Mouse (Mus musculus) brain, embryonic 18.5 days (tissue): ENCODE measurements around the gene 2010300C02Rik.

Experiments
- DNase-seq: peaks from one replicate; pipeline ENCODE4 v3.0.0-alpha.2; 2012; ENCODE audit warnings: low read depth, low spot score

Gene 2010300C02Rik

DNA sequence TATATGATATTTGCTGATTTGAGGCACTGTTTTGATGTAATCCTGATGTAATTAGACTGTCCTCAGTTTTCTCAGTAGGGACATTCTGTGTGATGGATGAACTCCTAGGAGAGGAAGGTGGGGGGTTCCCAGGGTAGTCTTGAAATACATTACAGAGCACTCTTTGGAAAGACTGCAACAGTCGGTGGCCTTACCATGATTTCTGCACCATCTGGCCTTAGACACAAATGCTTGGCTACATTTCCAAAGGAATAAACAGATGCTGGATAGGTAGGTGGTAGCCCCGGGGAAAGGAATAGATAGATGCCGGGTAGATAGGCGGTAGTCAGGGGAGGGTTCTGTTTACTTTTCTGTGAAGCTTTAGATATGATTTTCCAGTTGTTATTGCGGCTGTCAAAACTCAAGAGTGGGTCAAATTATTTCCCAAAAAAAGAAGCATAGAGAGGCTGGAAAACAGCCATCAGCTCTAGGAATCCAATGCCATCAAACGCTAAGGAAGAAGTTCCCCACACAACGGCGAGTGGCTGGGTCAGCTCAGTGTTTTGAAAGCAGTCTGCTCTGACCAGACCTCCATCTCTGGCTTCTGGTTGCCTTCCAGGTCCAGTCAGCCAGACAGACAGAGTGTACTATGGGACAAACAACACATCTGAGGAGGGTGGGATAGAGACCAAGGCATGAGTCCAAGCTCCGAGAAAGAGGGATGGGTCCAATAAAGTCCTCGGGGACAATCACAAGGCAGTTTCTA lies 147.2 kb downstream of the 2010300C02Rik start:
- no peak for DNase-seq

GRCm38 (mm10) chr1:37568379-37568778 lies 151.5 kb downstream of the 2010300C02Rik start:
- no peak for DNase-seq

DNA sequence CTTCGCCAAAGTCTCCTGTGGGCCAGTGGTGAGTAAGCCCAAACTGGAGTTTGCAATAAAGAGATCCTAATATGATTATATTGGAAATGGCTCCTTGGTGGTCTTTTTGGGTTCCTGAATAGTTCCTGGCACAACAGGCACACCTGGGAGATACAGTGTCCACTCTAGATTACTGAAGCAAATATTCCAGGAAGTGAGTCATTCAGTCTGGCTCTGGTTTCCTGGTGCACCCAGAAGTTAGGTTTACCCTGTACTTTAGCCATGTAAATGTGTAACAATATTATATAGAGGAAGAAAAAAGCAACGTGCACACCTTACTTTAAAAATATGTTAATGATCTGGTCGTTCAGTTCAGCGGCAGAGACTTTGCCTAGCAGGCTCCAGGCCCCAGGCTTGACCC lies 153.1 kb downstream of the 2010300C02Rik start:
- no peak for DNase-seq

DNA sequence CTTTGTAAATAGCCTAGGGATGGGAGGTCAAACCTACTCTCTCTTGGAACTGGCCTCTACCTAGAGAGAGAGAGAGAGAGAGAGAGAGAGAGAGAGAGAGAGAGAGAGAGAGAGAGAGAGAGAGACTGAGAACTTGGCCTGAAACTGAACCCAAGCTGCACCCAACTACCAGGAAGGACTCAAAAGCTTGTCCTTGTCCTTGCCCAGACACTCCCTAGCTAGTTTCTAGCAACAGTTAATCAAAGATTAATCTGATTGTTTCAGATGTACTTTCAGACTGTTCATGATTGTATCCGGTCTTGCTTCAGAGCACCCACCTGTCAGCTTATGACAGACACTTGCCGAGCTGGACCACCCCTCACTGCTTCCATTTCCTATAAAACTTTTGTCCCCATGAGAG lies 153.5 kb downstream of the 2010300C02Rik start:
- DNase-seq = no peak

DNA sequence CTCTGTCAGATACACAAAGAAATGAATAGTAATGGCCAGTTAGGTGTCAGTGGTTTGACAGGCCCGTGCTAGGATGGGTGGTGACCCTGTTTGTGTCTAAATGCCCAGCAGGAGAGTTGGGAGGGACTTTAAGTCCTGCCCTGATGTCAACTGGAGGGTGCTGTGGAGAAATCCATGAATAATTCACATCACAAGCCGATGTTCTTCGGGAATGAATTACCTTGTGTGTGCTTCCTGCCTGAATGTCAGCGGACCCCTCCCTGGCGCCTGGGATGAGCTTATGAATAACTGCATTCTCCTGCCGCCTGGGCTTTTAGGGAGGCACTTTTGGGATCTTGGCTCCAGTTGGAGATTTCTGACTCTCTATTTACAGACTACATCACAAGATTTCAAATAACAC lies 154.5 kb downstream of the 2010300C02Rik start:
- DNase-seq = no peak

- no peak for DNase-seq
Observed at GRCm38 (mm10) chr1:37561955-37562354, 157.9 kb downstream of the 2010300C02Rik start.
